8 mouse cellular contexts compared by ENCODE assay signal in genomic region chr7:67222220-67222862, GRCm38 (mm10). TPM values are rescaled to one million over a fixed set of nuclear protein-coding genes. Genes with fewer than 3 reads are reported as not detected.
DNase-seq lines count a peak whose midpoint lies in the region; ATAC-seq lines count a peak whose summit lies in the region.

Gene Lysmd4 (plus strand): TSS chr7:67222544.

- 0 out of 2 replicates have a peak, but pooled peaks cover 6% of the 10 kb centered on the region for H3K36me3 ChIP-seq in lung, embryonic 16.5 days (ENCODE audit: control insufficient read depth, insufficient read depth, low read length)

- peaks cover 8% of the 10 kb centered on the region for H3K4me1 ChIP-seq in lung, embryonic 16.5 days (replicated peaks; ENCODE audit: control insufficient read depth, insufficient read depth, low read length)

- H3K4me3 ChIP-seq in lung, embryonic 16.5 days (ENCODE audit: low read length) = peak within 1 kb of the TSS; percentile 79

- peak within 1 kb of the TSS; percentile 84 for H3K9ac ChIP-seq in lung, embryonic 16.5 days (ENCODE audit: low read length)

- H3K9me3 ChIP-seq in lung, embryonic 16.5 days (ENCODE audit: control insufficient read depth, low read length) = no peaks in the 10 kb centered on the region

- H3K27ac ChIP-seq in lung, embryonic 16.5 days (ENCODE audit: low read length) = no peak within 1 kb of the TSS; the same call in 1 of the 2 replicates

- 1% methylated on average over 31 of the region's 31 CpGs for WGBS in lung, embryonic 16.5 days

- ATAC-seq in hematopoietic stem cell, adult 5-6 weeks (replicated peaks in 1 of 2; ENCODE audit: insufficient read depth in 1 of 2, low FRiP score in 2 of 2, low TSS enrichment in 1 of 2, low read depth in 1 of 2, poor library complexity in 2 of 2, severe bottlenecking in 2 of 2) = peak; percentile 94 to 97
- ATAC-seq in lung, embryonic 16.5 days (ENCODE audit: low read depth) = peak; percentile 99

- DNase-seq in MEL-GATA-1-ER (ENCODE audit: extremely low read depth, low read depth) = peak; percentile 78
- peak; percentile 96 for DNase-seq in cerebellum, adult 8-10 months
- peak; percentile 92 for DNase-seq in forelimb bud, embryonic 11.5 days (ENCODE audit: low read depth, low spot score)
- peak; percentile 90 for DNase-seq in layer of hippocampus, adult 9-10 months (ENCODE audit: low spot score)
- DNase-seq in ovary, postnatal 10 days (ENCODE audit: low spot score) = peak; percentile 92
- DNase-seq in thymus, postnatal 10 days (ENCODE audit: low spot score in 2 of 2) = peak; percentile 91 to 95

- peak within 1 kb of the TSS; percentile 85 for H3K4me2 ChIP-seq in lung, embryonic 16.5 days (ENCODE audit: low read depth, low read length)

- H3K27me3 ChIP-seq in lung, embryonic 16.5 days (ENCODE audit: control insufficient read depth, insufficient read depth, low read depth, low read length) = no peaks in the 10 kb centered on the region

RNA-seq across cellular contexts. Expression of gene Lysmd4, which starts in this region (rescaled TPM):
- total RNA-seq in hematopoietic stem cell, adult 5-6 weeks (2017) = 5.0 and 6.6 TPM in 2 replicates
- polyA plus RNA-seq in lung, embryonic 16.5 days (2015; fragmentation: Nextera tagmentation; extraction: Ambion mirVana) = 14.9 and 15.7 TPM in 2 replicates
